Mouse (Mus musculus) forebrain, embryonic 12.5 days (tissue): ENCODE data around the gene Cped1. TPM values are rescaled to one million over a fixed set of nuclear protein-coding genes. Genes with fewer than 3 reads are reported as not detected.

ENCODE experiments used
- ATAC-seq: fragments of 200-750 bp; cut with Nextera tagmentation; 2 replicates; pipeline ENCODE4 v1.8.0; 2017; ENCODE audit warnings: moderate TSS enrichment; ENCODE audit not compliant: low FRiP score
- H3K27ac ChIP-seq: fragments of 300-500 bp; sonication (generic); 2 replicates; pipeline ENCODE4 v1.5.1; 2016; ENCODE audit warnings: mild to moderate bottlenecking
- H3K27me3 ChIP-seq: fragments of 300-500 bp; sonication (generic); 2 replicates; pipeline ENCODE4 v1.6.1; 2016; ENCODE audit warnings: mild to moderate bottlenecking
- H3K36me3 ChIP-seq: fragments of 300-500 bp; sonication (generic); replicated peaks from 2 replicates; pipeline ENCODE4 v1.6.1; 2016; ENCODE audit warnings: mild to moderate bottlenecking
- H3K4me1 ChIP-seq: fragments of 300-500 bp; sonication (generic); 2 replicates; pipeline ENCODE4 v1.6.1; 2016
- H3K4me2 ChIP-seq: fragments of 300-500 bp; sonication (generic); 2 replicates; pipeline ENCODE4 v1.6.1; 2016; ENCODE audit warnings: mild to moderate bottlenecking, moderate library complexity
- H3K4me3 ChIP-seq: fragments of 300-500 bp; sonication (generic); replicated peaks from 2 replicates; pipeline ENCODE4 v1.5.1; 2016; ENCODE audit warnings: mild to moderate bottlenecking
- H3K9ac ChIP-seq: fragments of 300-500 bp; sonication (generic); 2 replicates; pipeline ENCODE4 v1.6.1; 2016; ENCODE audit warnings: mild to moderate bottlenecking
- H3K9me3 ChIP-seq: fragments of 300-500 bp; sonication (generic); 2 replicates; pipeline ENCODE4 v1.6.1; 2016
- WGBS: fragments of 180-500 bp; shearing (Covaris S2); methylation state at CpG from one replicate; pipeline ENCODE4 v1.1.7; 2016; 5-methylcytosine and 5-hydroxymethylcytosine counted together
- polyA plus RNA-seq: library from polyadenylated mRNA; unstranded; fragments of >200 nt; fragmentation: Nextera tagmentation; extraction: Ambion mirVana; gene quantifications from 2 replicates; pipeline ENCODE4 v1.2.1, GENCODE M21; 2016

The Cped1 gene
- polyA plus RNA-seq, 1 experiment from 2014 or later, result 12.0 TPM

GRCm38 (mm10) chr6:22002521-22003199 is 16.9 kb downstream of the Cped1 start:
- no peaks in the 10 kb centered on the region for H3K9me3 ChIP-seq
- H3K4me3 ChIP-seq, result no peak overlapping the region
- no peak overlapping the region for H3K27ac ChIP-seq
- H3K36me3 ChIP-seq, result no peaks in the 10 kb centered on the region
- whole genome bisulfite sequencing, result 35% methylated on average over 17 of the region's 17 CpGs
- no peak for ATAC-seq
- no peak overlapping the region for H3K9ac ChIP-seq
- H3K27me3 ChIP-seq, result peaks cover 18% of the 10 kb centered on the region
- peaks cover 11% of the 10 kb centered on the region for H3K4me1 ChIP-seq
- peak overlapping the region; percentile 17; the same call in 1 of the 2 replicates for H3K4me2 ChIP-seq

- Histone ChIP-seq H3K27me3 (peaks cover 18% of the 10 kb centered on the region), H3K4me2 (peak overlapping the region; percentile 17; the same call in 1 of the 2 replicates), H3K4me3 (no peak overlapping the region), H3K4me1 (peaks cover 7% of the 10 kb centered on the region), H3K9ac (no peak overlapping the region), H3K36me3 (no peaks in the 10 kb centered on the region), H3K27ac (no peak overlapping the region), H3K9me3 (no peaks in the 10 kb centered on the region)
- 4% methylated on average over 6 of the region's 6 CpGs for WGBS
- ATAC-seq, result no peak
Measured at GRCm38 (mm10) chr6:22003200-22003587, 17.5 kb downstream of the Cped1 start.

- peaks cover 18% of the 10 kb centered on the region for H3K27me3 ChIP-seq
- no peak for ATAC-seq
- no peaks in the 10 kb centered on the region for H3K36me3 ChIP-seq
- no peak overlapping the region for H3K4me2 ChIP-seq
- peaks cover 7% of the 10 kb centered on the region for H3K4me1 ChIP-seq
- H3K4me3 ChIP-seq, result no peak overlapping the region
- H3K9me3 ChIP-seq, result no peaks in the 10 kb centered on the region
- no peak overlapping the region for H3K27ac ChIP-seq
- H3K9ac ChIP-seq, result no peak overlapping the region
- WGBS, result 83% methylated on average over 10 of the region's 10 CpGs
Measured at GRCm38 (mm10) chr6:22003959-22004543, 18.3 kb downstream of the Cped1 start.

- no peak for ATAC-seq
Measured at GRCm38 (mm10) chr6:22008346-22008745, 22.6 kb downstream of the Cped1 start.

GRCm38 (mm10) chr6:22010258-22010657 is 24.5 kb downstream of the Cped1 start:
- H3K9me3 ChIP-seq, result no peaks in the 10 kb centered on the region
- H3K27ac ChIP-seq, result no peak overlapping the region
- no peaks in the 10 kb centered on the region for H3K4me1 ChIP-seq
- no peak overlapping the region for H3K4me3 ChIP-seq
- H3K36me3 ChIP-seq, result no peaks in the 10 kb centered on the region
- no peak overlapping the region for H3K4me2 ChIP-seq
- 92% methylated on average over 12 of the region's 12 CpGs for WGBS
- H3K9ac ChIP-seq, result no peak overlapping the region
- ATAC-seq, result no peak
- no peaks in the 10 kb centered on the region for H3K27me3 ChIP-seq

More at GRCm38 (mm10) chr6:22008346-22008745, 22.6 kb downstream of the Cped1 start:
- WGBS, result 90% methylated on average over 7 of the region's 7 CpGs
- Histone ChIP-seq H3K36me3 (no peaks in the 10 kb centered on the region), H3K27ac (no peak overlapping the region), H3K9ac (no peak overlapping the region), H3K9me3 (no peaks in the 10 kb centered on the region), H3K4me2 (no peak overlapping the region), H3K4me3 (no peak overlapping the region), H3K4me1 (no peaks in the 10 kb centered on the region), H3K27me3 (0 out of 2 replicates have a peak, but pooled peaks cover 3% of the 10 kb centered on the region)

- 96% methylated on average over 11 of the region's 11 CpGs for WGBS
- no peak overlapping the region for H3K4me3 ChIP-seq
- no peaks in the 10 kb centered on the region for H3K9me3 ChIP-seq
- no peaks in the 10 kb centered on the region for H3K27me3 ChIP-seq
- H3K27ac ChIP-seq, result no peak overlapping the region
- no peak overlapping the region for H3K9ac ChIP-seq
- H3K4me1 ChIP-seq, result no peaks in the 10 kb centered on the region
- H3K36me3 ChIP-seq, result no peaks in the 10 kb centered on the region
- H3K4me2 ChIP-seq, result no peak overlapping the region
- no peak for ATAC-seq
Measured at GRCm38 (mm10) chr6:22010761-22011281, 25.1 kb downstream of the Cped1 start.

- ATAC-seq, result no peak
- Histone ChIP-seq H3K36me3 (no peaks in the 10 kb centered on the region), H3K4me1 (no peaks in the 10 kb centered on the region), H3K27ac (no peak overlapping the region), H3K4me2 (no peak overlapping the region), H3K4me3 (no peak overlapping the region), H3K9me3 (no peaks in the 10 kb centered on the region), H3K9ac (no peak overlapping the region), H3K27me3 (no peaks in the 10 kb centered on the region)
- WGBS, result 91% methylated on average over 2 of the region's 2 CpGs
Measured at GRCm38 (mm10) chr6:22011546-22011945, 25.8 kb downstream of the Cped1 start.

GRCm38 (mm10) chr6:22012099-22012498 is 26.4 kb downstream of the Cped1 start:
- 90% methylated on average over 5 of the region's 5 CpGs for WGBS
- Histone ChIP-seq H3K36me3 (no peaks in the 10 kb centered on the region), H3K9ac (no peak overlapping the region), H3K4me3 (no peak overlapping the region), H3K27me3 (no peaks in the 10 kb centered on the region), H3K4me1 (no peaks in the 10 kb centered on the region), H3K9me3 (no peaks in the 10 kb centered on the region), H3K27ac (no peak overlapping the region), H3K4me2 (no peak overlapping the region)
- no peak for ATAC-seq

GRCm38 (mm10) chr6:22012501-22012900 is 26.8 kb downstream of the Cped1 start:
- no peak for ATAC-seq

GRCm38 (mm10) chr6:22013394-22013793 is 27.7 kb downstream of the Cped1 start:
- H3K9ac ChIP-seq, result no peak overlapping the region
- H3K4me2 ChIP-seq, result no peak overlapping the region
- H3K27me3 ChIP-seq, result no peaks in the 10 kb centered on the region
- no peaks in the 10 kb centered on the region for H3K4me1 ChIP-seq
- H3K27ac ChIP-seq, result no peak overlapping the region
- ATAC-seq, result no peak
- no peak overlapping the region for H3K4me3 ChIP-seq
- no peaks in the 10 kb centered on the region for H3K9me3 ChIP-seq
- WGBS, result 97% methylated on average over 3 of the region's 3 CpGs
- no peaks in the 10 kb centered on the region for H3K36me3 ChIP-seq

More at GRCm38 (mm10) chr6:22012501-22012900, 26.8 kb downstream of the Cped1 start:
- Histone ChIP-seq H3K4me1 (no peaks in the 10 kb centered on the region), H3K4me3 (no peak overlapping the region), H3K4me2 (no peak overlapping the region), H3K27me3 (no peaks in the 10 kb centered on the region), H3K9me3 (no peaks in the 10 kb centered on the region), H3K36me3 (no peaks in the 10 kb centered on the region), H3K27ac (no peak overlapping the region), H3K9ac (no peak overlapping the region)
- WGBS, result 83% methylated on average over 5 of the region's 5 CpGs

GRCm38 (mm10) chr6:22014291-22014911 is 28.7 kb downstream of the Cped1 start:
- Histone ChIP-seq H3K4me1 (no peaks in the 10 kb centered on the region), H3K4me3 (no peak overlapping the region), H3K9me3 (no peaks in the 10 kb centered on the region), H3K36me3 (no peaks in the 10 kb centered on the region), H3K27me3 (no peaks in the 10 kb centered on the region), H3K27ac (no peak overlapping the region), H3K9ac (no peak overlapping the region), H3K4me2 (no peak overlapping the region)
- ATAC-seq, result no peak
- 98% methylated on average over 6 of the region's 6 CpGs for WGBS

GRCm38 (mm10) chr6:22017631-22018030 is 31.9 kb downstream of the Cped1 start:
- no peak overlapping the region for H3K4me3 ChIP-seq
- H3K36me3 ChIP-seq, result no peaks in the 10 kb centered on the region
- 72% methylated on average over 7 of the region's 7 CpGs for WGBS
- no peak overlapping the region for H3K27ac ChIP-seq
- no peaks in the 10 kb centered on the region for H3K4me1 ChIP-seq
- no peak for ATAC-seq
- H3K9ac ChIP-seq, result no peak overlapping the region
- no peak overlapping the region for H3K4me2 ChIP-seq
- H3K9me3 ChIP-seq, result no peaks in the 10 kb centered on the region
- no peaks in the 10 kb centered on the region for H3K27me3 ChIP-seq
